Mouse (Mus musculus) olfactory bulb, adult 2 months (tissue): ENCODE measurements around the gene Rap1a. TPM values are rescaled to one million over a fixed set of nuclear protein-coding genes. Genes with fewer than 3 reads are reported as not detected.

ENCODE experiments used
- H3K27ac ChIP-seq: fragments of 200-500 bp; 2 replicates; pipeline ENCODE4 v1.5.1; 2012; ENCODE audit warnings: low read depth, low read length; ENCODE audit not compliant: insufficient read depth
- H3K4me1 ChIP-seq: fragments of 200-500 bp; 2 replicates; pipeline ENCODE4 v1.6.1; 2012; ENCODE audit warnings: low read length; ENCODE audit not compliant: control insufficient read depth, insufficient read depth
- H3K4me3 ChIP-seq: fragments of 200-500 bp; 2 replicates; pipeline ENCODE4 v1.5.1; 2012; ENCODE audit warnings: mild to moderate bottlenecking, low read depth, low read length, moderate library complexity; ENCODE audit not compliant: insufficient read depth
- CTCF ChIP-seq: fragments of 200-500 bp; IDR thresholded peaks from 2 replicates; pipeline ENCODE4 v1.5.1; 2012; ENCODE audit warnings: low read depth, mild to moderate bottlenecking, low read length, moderate library complexity; ENCODE audit not compliant: insufficient read depth
- POLR2A ChIP-seq: fragments of 200-500 bp; IDR thresholded peaks from 2 replicates; pipeline ENCODE4 v1.6.1; 2012; ENCODE audit warnings: mild to moderate bottlenecking, low read depth, low read length, moderate library complexity; ENCODE audit not compliant: insufficient read depth
- WGBS: fragments of 180-500 bp; shearing (Covaris S2); methylation state at CpG from one replicate; pipeline ENCODE4 v1.1.7; 2018; 5-methylcytosine and 5-hydroxymethylcytosine counted together
- polyA plus RNA-seq: library from polyadenylated mRNA; stranded (reverse); fragments of >200 nt; gene quantifications from 2 replicates; pipeline ENCODE4 v1.2.4, GENCODE M21; 2012; ENCODE audit warnings: low replicate concordance; ENCODE audit not compliant: missing spikeins, insufficient read depth, insufficient read length

Rap1a gene
- polyA plus RNA-seq, 1 experiment, result not detected

DNA sequence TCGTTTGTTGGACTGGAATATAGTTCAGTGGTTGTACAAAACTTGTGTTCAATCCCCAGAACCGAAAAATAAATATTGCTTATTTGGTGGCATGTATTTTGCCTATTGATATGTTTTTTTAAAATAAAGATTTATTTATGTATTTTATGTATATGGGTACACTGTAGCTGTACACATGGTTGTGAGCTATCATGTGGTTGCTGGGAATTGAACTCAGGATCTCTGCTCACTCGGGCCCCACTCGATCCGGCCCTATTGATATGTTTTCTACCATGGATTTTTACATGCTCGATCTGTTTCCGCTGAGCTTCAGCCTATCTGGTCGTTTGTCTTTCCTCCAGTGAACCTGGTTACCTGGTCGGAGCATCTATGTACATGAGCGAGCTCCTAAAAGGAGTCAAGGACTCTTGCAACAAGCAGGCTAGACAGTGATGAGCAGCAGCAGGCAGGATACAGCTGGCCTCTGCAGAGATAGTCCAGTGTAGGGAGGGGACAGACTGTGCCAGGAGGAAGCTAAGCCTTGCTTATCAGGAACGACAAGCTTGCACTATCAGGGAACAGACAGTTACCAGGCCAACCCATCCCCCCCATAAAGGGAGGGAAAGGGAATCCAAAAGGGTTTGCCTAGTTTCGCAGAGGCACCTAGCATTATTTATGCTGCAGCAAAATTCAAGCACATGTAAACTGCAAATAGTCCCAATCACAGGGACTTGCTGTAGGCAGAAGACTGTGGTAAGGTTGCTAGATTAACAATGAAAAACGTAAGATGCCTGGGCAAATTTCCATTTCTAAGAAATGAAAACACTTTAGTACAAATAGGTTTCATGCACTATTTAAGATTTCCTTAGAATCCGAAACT is 7.3 kb upstream of the Rap1a start:
- no peak for TF ChIP-seq POLR2A
- no peak for TF ChIP-seq CTCF
- H3K4me1 ChIP-seq, result peaks cover 4% of the 10 kb centered on the region
- H3K27ac ChIP-seq, result no peak overlapping the region
- H3K4me3 ChIP-seq, result no peak overlapping the region
- 76% methylated on average over 14 of the region's 14 CpGs for WGBS

- peak overlapping the region; percentile 55; the same call in 1 of the 2 replicates for H3K27ac ChIP-seq
- WGBS, result 42% methylated on average over 1 of the region's 1 CpGs
- peaks cover 4% of the 10 kb centered on the region for H3K4me1 ChIP-seq
- no peak overlapping the region for H3K4me3 ChIP-seq
- TF ChIP-seq POLR2A, result no peak
- TF ChIP-seq CTCF, result no peak
Observed at GRCm38 (mm10) chr3:105807672-105808071, 6.5 kb upstream of the Rap1a start.

GRCm38 (mm10) chr3:105806519-105807249 is 5.5 kb upstream of the Rap1a start:
- 34% methylated on average over 11 of the region's 11 CpGs for WGBS
- H3K27ac ChIP-seq, result peak overlapping the region; percentile 51; the same call in 1 of the 2 replicates
- TF ChIP-seq POLR2A (no peak), CTCF (no peak)
- peaks cover 4% of the 10 kb centered on the region for H3K4me1 ChIP-seq
- no peak overlapping the region for H3K4me3 ChIP-seq

- no peak overlapping the region for H3K4me3 ChIP-seq
- WGBS, result 82% methylated on average over 11 of the region's 11 CpGs
- no peak for TF ChIP-seq POLR2A
- TF ChIP-seq CTCF, result no peak
- H3K27ac ChIP-seq, result 0 out of 2 replicates have a peak overlapping the region, but pooled peaks have one; percentile 1
- peaks cover 7% of the 10 kb centered on the region for H3K4me1 ChIP-seq
Observed at GRCm38 (mm10) chr3:105803600-105803999, 2.5 kb upstream of the Rap1a start.

DNA sequence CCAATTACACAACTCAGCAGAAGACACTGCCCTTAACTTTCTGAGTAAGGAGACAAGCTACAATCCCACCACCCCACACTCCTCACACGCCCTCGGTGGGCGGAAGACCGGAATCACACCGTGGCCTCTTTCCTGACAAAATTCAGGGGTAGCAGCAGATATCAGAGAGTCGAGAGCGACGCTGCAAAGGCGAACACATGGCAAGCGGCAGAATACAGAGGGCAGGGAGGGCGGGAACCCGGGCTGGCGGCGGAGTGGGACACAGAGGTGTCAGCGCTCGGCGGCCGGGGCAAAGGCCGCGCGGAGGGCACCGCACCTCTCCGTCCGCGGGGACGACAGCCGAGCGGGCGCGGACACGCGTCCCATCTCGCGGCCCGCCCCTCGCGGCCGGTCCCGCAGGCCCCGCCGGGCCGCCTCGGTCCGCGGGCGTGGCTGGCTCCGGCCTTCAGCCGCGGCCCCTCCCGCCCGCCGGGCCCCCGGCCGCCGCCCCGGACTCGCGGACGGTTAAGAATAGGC is 403 bp downstream of the Rap1a start:
- under 1% methylated on average over 53 of the region's 59 CpGs for WGBS
- peaks cover 4% of the 10 kb centered on the region for H3K4me1 ChIP-seq
- peak overlapping the region; percentile 89 for H3K4me3 ChIP-seq
- H3K27ac ChIP-seq, result peak overlapping the region; percentile 16; the same call in 1 of the 2 replicates
- TF ChIP-seq CTCF, result no peak
- no peak for TF ChIP-seq POLR2A

DNA sequence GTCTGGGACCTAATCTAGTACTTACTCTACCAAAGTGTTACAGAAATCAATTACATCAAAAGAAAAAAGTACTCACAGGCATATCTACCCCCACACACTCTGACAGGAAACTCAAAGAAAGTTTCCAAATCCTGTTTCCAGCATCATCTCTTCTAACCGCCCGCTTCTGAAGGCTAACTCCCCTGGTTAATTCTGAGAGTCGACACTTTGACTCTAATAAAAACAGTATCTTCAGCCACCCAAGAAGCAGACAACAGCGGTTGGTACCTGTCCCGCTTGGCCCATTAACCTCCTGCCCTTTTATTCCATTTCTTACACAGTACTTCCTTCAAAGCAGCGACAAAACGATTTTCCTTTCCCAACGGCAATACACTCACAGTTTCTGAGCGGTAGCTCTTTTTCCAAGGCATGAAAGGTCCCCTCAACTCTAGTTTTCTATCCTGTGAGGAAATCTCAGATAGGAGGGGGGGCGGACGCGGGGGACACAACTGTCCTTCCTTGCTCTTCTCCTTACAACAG is 921 bp downstream of the Rap1a start:
- TF ChIP-seq CTCF (no peak), POLR2A (no peak)
- H3K4me3 ChIP-seq, result peak overlapping the region; percentile 89
- peak overlapping the region; percentile 16; the same call in 1 of the 2 replicates for H3K27ac ChIP-seq
- H3K4me1 ChIP-seq, result peaks cover 4% of the 10 kb centered on the region
- under 1% methylated on average over 12 of the region's 12 CpGs for WGBS

DNA sequence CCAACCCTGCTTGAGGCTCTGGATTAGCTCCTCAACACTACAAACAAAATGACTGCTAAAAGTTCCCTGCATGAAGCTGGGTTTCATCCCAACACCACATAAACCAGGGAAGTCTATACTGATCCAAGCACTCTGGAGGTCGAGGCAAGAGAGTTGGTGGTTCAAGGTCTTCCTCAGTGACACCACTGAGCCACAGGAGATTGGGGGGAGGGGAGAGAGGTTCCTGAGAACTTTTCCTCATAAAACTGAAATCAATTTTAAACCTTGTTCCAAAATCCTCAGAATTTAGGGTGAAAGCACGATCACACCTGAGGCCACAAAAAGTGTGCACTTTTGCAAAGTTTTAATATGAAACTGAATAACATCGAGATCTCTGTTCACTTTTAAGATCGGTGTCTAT is 1.8 kb downstream of the Rap1a start:
- Histone ChIP-seq H3K4me1 (peaks cover 4% of the 10 kb centered on the region), H3K27ac (no peak overlapping the region), H3K4me3 (peak overlapping the region; percentile 14; the same call in 1 of the 2 replicates)
- TF ChIP-seq POLR2A, result no peak
- no peak for TF ChIP-seq CTCF
- WGBS, result 52% methylated on average over 4 of the region's 4 CpGs

DNA sequence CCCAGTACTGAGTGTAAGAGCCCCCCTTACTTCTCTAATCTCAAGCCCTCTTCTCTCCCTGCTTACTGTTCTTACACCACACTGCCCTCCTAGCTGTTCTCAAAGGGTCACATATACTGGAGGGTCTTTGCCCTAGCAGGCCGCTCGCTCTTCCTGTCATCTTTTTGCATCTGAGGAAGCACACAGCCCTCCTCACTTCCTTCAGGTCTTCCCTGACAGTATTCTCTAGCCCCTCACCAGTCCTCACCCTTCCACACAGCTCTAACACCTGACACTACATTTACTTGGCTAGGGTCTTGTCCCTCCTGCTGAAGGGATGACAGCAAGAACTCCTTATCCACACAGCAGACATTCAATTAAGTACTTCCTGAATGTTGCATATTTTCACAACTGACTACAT is 2.4 kb downstream of the Rap1a start:
- H3K4me3 ChIP-seq, result no peak overlapping the region; the same call in 1 of the 2 replicates
- H3K27ac ChIP-seq, result 0 out of 2 replicates have a peak overlapping the region, but pooled peaks have one; percentile 44
- peaks cover 4% of the 10 kb centered on the region for H3K4me1 ChIP-seq
- 98% methylated on average over 2 of the region's 2 CpGs for WGBS
- TF ChIP-seq CTCF (no peak), POLR2A (no peak)
